Mouse (Mus musculus): ENCODE results near the gene Trim66.

Trim66 gene

GRCm38 (mm10) chr7:109508034-109508433, at the start of gene Trim66:
Gene Trim66, minus strand, starts transcription at chr7:109508134.
- no peak for DNase-seq (ENCODE audit: low spot score in 2 of 2)

GRCm38 (mm10) chr7:109546726-109547125, 38.8 kb upstream of the Trim66 start:
- DNase-seq (ENCODE audit: low spot score in 2 of 2), result no peak

- no peak for DNase-seq (ENCODE audit: low spot score in 2 of 2)
Observed at GRCm38 (mm10) chr7:109546186-109546585, 38.3 kb upstream of the Trim66 start.

GRCm38 (mm10) chr7:109545255-109545993, 37.5 kb upstream of the Trim66 start:
- DNase-seq (ENCODE audit: low spot score in 2 of 2), result no peak

- DNase-seq (ENCODE audit: low spot score in 2 of 2), result no peak
Observed at GRCm38 (mm10) chr7:109544792-109545191, 36.9 kb upstream of the Trim66 start.

- DNase-seq (ENCODE audit: low spot score in 2 of 2), result no peak
Observed at GRCm38 (mm10) chr7:109542364-109542628, 34.4 kb upstream of the Trim66 start.

- DNase-seq (ENCODE audit: low spot score in 2 of 2), result no peak
Observed at GRCm38 (mm10) chr7:109541609-109542363, 33.9 kb upstream of the Trim66 start.

- no peak for DNase-seq (ENCODE audit: low spot score in 2 of 2)
Observed at GRCm38 (mm10) chr7:109540902-109541301, 33.0 kb upstream of the Trim66 start.

GRCm38 (mm10) chr7:109536451-109536946, 28.6 kb upstream of the Trim66 start:
- no peak for DNase-seq (ENCODE audit: low spot score in 2 of 2)

- DNase-seq (ENCODE audit: low spot score in 2 of 2), result no peak
Observed at GRCm38 (mm10) chr7:109534921-109535320, 27.0 kb upstream of the Trim66 start.

GRCm38 (mm10) chr7:109533888-109534287, 26.0 kb upstream of the Trim66 start:
- DNase-seq (ENCODE audit: low spot score in 2 of 2), result no peak

GRCm38 (mm10) chr7:109533129-109533528, 25.2 kb upstream of the Trim66 start:
- DNase-seq (ENCODE audit: low spot score in 2 of 2), result no peak

- DNase-seq (ENCODE audit: low spot score in 2 of 2), result no peak
Observed at GRCm38 (mm10) chr7:109532691-109533090, 24.8 kb upstream of the Trim66 start.

- DNase-seq (ENCODE audit: low spot score in 2 of 2), result no peak
Observed at GRCm38 (mm10) chr7:109531501-109531900, 23.6 kb upstream of the Trim66 start.

- DNase-seq (ENCODE audit: low spot score in 2 of 2), result no peak
Observed at GRCm38 (mm10) chr7:109529741-109530140, 21.8 kb upstream of the Trim66 start.

GRCm38 (mm10) chr7:109528356-109528755, 20.4 kb upstream of the Trim66 start:
- DNase-seq (ENCODE audit: low spot score in 2 of 2), result no peak

- no peak for DNase-seq (ENCODE audit: low spot score in 2 of 2)
Observed at GRCm38 (mm10) chr7:109527536-109527935, 19.6 kb upstream of the Trim66 start.

GRCm38 (mm10) chr7:109525740-109526663, 18.1 kb upstream of the Trim66 start:
- no peak for DNase-seq (ENCODE audit: low spot score in 2 of 2)

- no peak for DNase-seq (ENCODE audit: low spot score in 2 of 2)
Observed at GRCm38 (mm10) chr7:109524763-109525162, 16.8 kb upstream of the Trim66 start.

GRCm38 (mm10) chr7:109524442-109524744, 16.5 kb upstream of the Trim66 start:
- DNase-seq (ENCODE audit: low spot score in 2 of 2), result no peak

GRCm38 (mm10) chr7:109523741-109524441, 16.0 kb upstream of the Trim66 start:
- no peak for DNase-seq (ENCODE audit: low spot score in 2 of 2)

GRCm38 (mm10) chr7:109523304-109523703, 15.4 kb upstream of the Trim66 start:
- DNase-seq (ENCODE audit: low spot score in 2 of 2), result no peak

Measured in thymus, postnatal 10 days (tissue).